Mouse (Mus musculus) CD8-positive naive resting alpha-beta T cell, adult 2 months (primary cell): ENCODE data around the gene Zfp747.
"Not testable (repeated sequence)": the region's sequence is repeated elsewhere in the genome, so short reads cannot be mapped to it uniquely, and the experiment has no call there.

Experiments used
- DNase-seq, 2 experiments: peaks; one replicate each; pipeline ENCODE4 v3.0.0; 2022; ENCODE audit warnings: low read depth in 2 of 2, low spot score in 2 of 2

Zfp747 gene

GRCm38 (mm10) chr7:127375271-127376245 is at the start of gene Zfp747:
Gene Zfp747 (minus strand): TSS chr7:127376050.
- peak; percentile 83 to 84 for DNase-seq

- no peak for DNase-seq
These were observed 49.4 kb upstream of the Zfp747 start for GRCm38 (mm10) chr7:127425291-127425690.

- DNase-seq = no peak
These were observed 46.4 kb upstream of the Zfp747 start for GRCm38 (mm10) chr7:127422247-127422646.

GRCm38 (mm10) chr7:127421388-127422191 is 45.7 kb upstream of the Zfp747 start, which contains the start of gene Zfp688:
Gene Zfp688 (minus strand): TSS chr7:127422068.
- DNase-seq = peak; percentile 95 to 98

GRCm38 (mm10) chr7:127411418-127411817 is 35.6 kb upstream of the Zfp747 start:
- no peak for DNase-seq

GRCm38 (mm10) chr7:127406002-127406987 is 30.4 kb upstream of the Zfp747 start, which contains the start of gene Zfp764:
Gene Zfp764 (minus strand): TSS chr7:127406822.
- DNase-seq = peak; percentile 78 to 80

- DNase-seq = not testable (repeated sequence)
These were observed 28.3 kb upstream of the Zfp747 start for GRCm38 (mm10) chr7:127404101-127404500.

- no peak for DNase-seq
These were observed 27.1 kb upstream of the Zfp747 start for GRCm38 (mm10) chr7:127402980-127403379.

- DNase-seq = no peak
These were observed 24.5 kb upstream of the Zfp747 start for GRCm38 (mm10) chr7:127400355-127400754.

- DNase-seq = no peak
These were observed 18.1 kb upstream of the Zfp747 start for GRCm38 (mm10) chr7:127393944-127394333.

GRCm38 (mm10) chr7:127393157-127393943 is 17.5 kb upstream of the Zfp747 start, which contains the start of gene E430018J23Rik:
Gene E430018J23Rik (minus strand): TSS chr7:127393629.
- peak; percentile 83 to 90 for DNase-seq

GRCm38 (mm10) chr7:127392251-127392824 is 16.5 kb upstream of the Zfp747 start:
- no peak for DNase-seq

- no peak for DNase-seq
These were observed 15.7 kb upstream of the Zfp747 start for GRCm38 (mm10) chr7:127391538-127391937.

GRCm38 (mm10) chr7:127390306-127390705 is 14.5 kb upstream of the Zfp747 start:
- DNase-seq = no peak

- DNase-seq = not testable (repeated sequence)
These were observed 12.4 kb upstream of the Zfp747 start for GRCm38 (mm10) chr7:127388201-127388600.

GRCm38 (mm10) chr7:127386641-127387392 is 11.0 kb upstream of the Zfp747 start, which contains the start of gene 9130019O22Rik:
Gene 9130019O22Rik (minus strand): TSS chr7:127387166.
- DNase-seq = peak; percentile 75 to 79

GRCm38 (mm10) chr7:127385560-127385959 is 9.7 kb upstream of the Zfp747 start:
- DNase-seq = not testable (repeated sequence)

GRCm38 (mm10) chr7:127378310-127378921 is 2.6 kb upstream of the Zfp747 start:
- no peak for DNase-seq
